Mouse (Mus musculus): ENCODE measurements at regions not wholly inside any gene's neighbourhood (a gene's known extent, or its start where the extent isn't known, plus 50 kb on each side); places are given as distances from the start of the nearest gene placed in this dataset.

- DNase-seq (ENCODE audit: low read depth, low spot score), result peak; percentile 61
Observed at GRCm38 (mm10) chr1:51697265-51698192, 218.3 kb downstream of the Myo1b start.

- no peak for DNase-seq (ENCODE audit: low read depth, low spot score)
Observed at GRCm38 (mm10) chr1:51696471-51696870, 218.2 kb upstream of the Nabp1 start.

GRCm38 (mm10) chr1:51690878-51691277, 212.7 kb upstream of the Nabp1 start:
- DNase-seq (ENCODE audit: low read depth, low spot score), result no peak

GRCm38 (mm10) chr1:51689461-51690223, 211.4 kb upstream of the Nabp1 start:
- DNase-seq (ENCODE audit: low read depth, low spot score), result no peak

GRCm38 (mm10) chr1:51688946-51689345, 210.7 kb upstream of the Nabp1 start:
- DNase-seq (ENCODE audit: low read depth, low spot score), result no peak

GRCm38 (mm10) chr1:51688224-51688545, 210.0 kb upstream of the Nabp1 start:
- no peak for DNase-seq (ENCODE audit: low read depth, low spot score)

GRCm38 (mm10) chr1:51687484-51688223, 209.4 kb upstream of the Nabp1 start:
- DNase-seq (ENCODE audit: low read depth, low spot score), result no peak

GRCm38 (mm10) chr1:51686759-51687158, 208.5 kb upstream of the Nabp1 start:
- DNase-seq (ENCODE audit: low read depth, low spot score), result no peak

- no peak for DNase-seq (ENCODE audit: low read depth, low spot score)
Observed at GRCm38 (mm10) chr1:51682273-51682672, 204.0 kb upstream of the Nabp1 start.

- DNase-seq (ENCODE audit: low read depth, low spot score), result no peak
Observed at GRCm38 (mm10) chr1:51681872-51682271, 203.6 kb upstream of the Nabp1 start.

- no peak for DNase-seq (ENCODE audit: low read depth, low spot score)
Observed at GRCm38 (mm10) chr1:51680725-51681124, 202.5 kb upstream of the Nabp1 start.

GRCm38 (mm10) chr1:51678290-51678928, 200.2 kb upstream of the Nabp1 start:
- peak; percentile 66 for DNase-seq (ENCODE audit: low read depth, low spot score)

- no peak for DNase-seq (ENCODE audit: low read depth, low spot score)
Observed at GRCm38 (mm10) chr1:51677802-51678201, 199.6 kb upstream of the Nabp1 start.

- DNase-seq (ENCODE audit: low read depth, low spot score), result no peak
Observed at GRCm38 (mm10) chr1:51671691-51672090, 193.5 kb upstream of the Nabp1 start.

- no peak for DNase-seq (ENCODE audit: low read depth, low spot score)
Observed at GRCm38 (mm10) chr1:51671287-51671686, 193.1 kb upstream of the Nabp1 start.

GRCm38 (mm10) chr1:51670009-51670408, 191.8 kb upstream of the Nabp1 start:
- DNase-seq (ENCODE audit: low read depth, low spot score), result no peak

- no peak for DNase-seq (ENCODE audit: low read depth, low spot score)
Observed at GRCm38 (mm10) chr1:51668881-51669280, 190.7 kb upstream of the Nabp1 start.

- DNase-seq (ENCODE audit: low read depth, low spot score), result no peak
Observed at GRCm38 (mm10) chr1:51660531-51660930, 182.3 kb upstream of the Nabp1 start.

GRCm38 (mm10) chr1:51657203-51657602, 179.0 kb upstream of the Nabp1 start:
- no peak for DNase-seq (ENCODE audit: low read depth, low spot score)

- DNase-seq (ENCODE audit: low read depth, low spot score), result peak; percentile 73
Observed at GRCm38 (mm10) chr1:51650653-51650995, 172.4 kb upstream of the Nabp1 start.

GRCm38 (mm10) chr1:51649963-51650652, 171.9 kb upstream of the Nabp1 start:
- DNase-seq (ENCODE audit: low read depth, low spot score), result peak; percentile 73

All from forelimb bud, embryonic 11.5 days (tissue).